Mouse (Mus musculus) gastrocnemius, adult 8-10 months (tissue): ENCODE results near the gene Macf1. TPM values are rescaled to one million over a fixed set of nuclear protein-coding genes. Genes with fewer than 3 reads are reported as not detected.
"Not testable (repeated sequence)": the region's sequence is repeated elsewhere in the genome, so short reads cannot be mapped to it uniquely, and the experiment has no call there.

Experiments used
- DNase-seq, 2 experiments: peaks; one replicate each; pipeline ENCODE4 v3.0.0; 2022; ENCODE audit warnings: low spot score in 2 of 2
- total RNA-seq, 4 experiments: library from RNA; stranded (reverse); gene quantifications; 2 replicates each; pipeline ENCODE4 v1.2.4; 2022

Gene Macf1
- total RNA-seq, 4 experiments from 2014 or later, result 49.5 to 63.7 (median 57.9) TPM

DNA sequence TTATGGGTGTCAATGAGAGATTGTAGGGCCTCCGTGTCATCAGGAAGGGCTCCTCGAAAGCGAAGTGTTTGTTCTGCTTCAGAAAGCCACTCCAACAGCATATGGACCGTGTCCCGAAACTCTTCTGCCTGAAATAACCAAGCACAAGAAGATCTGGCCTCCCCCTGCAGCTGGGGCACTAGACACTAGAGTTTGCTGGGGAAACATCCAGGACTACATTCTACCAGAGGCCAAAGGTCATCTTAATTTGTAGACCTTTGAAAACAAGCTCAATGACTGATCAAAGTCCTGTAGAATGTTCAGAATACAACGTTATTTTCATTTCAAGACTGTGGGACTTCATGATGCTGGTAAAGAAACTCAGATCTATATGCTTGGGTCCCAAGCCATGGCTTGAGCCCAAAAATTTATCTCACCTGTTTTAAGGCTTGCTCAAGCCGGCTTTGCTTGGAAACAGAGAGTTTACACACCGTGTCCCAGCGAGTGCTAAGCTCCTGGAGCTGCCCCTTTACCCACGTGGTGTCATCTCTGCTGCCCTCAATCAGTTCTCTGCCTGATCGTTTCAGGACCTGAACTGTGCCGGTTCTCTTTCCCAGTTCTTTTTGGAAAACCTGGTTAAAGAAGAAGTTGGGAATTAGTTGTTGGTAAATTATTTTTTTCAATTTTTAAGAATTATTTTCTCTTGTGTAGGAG, 309.7 kb downstream of the Macf1 start:
- no peak for DNase-seq

DNA sequence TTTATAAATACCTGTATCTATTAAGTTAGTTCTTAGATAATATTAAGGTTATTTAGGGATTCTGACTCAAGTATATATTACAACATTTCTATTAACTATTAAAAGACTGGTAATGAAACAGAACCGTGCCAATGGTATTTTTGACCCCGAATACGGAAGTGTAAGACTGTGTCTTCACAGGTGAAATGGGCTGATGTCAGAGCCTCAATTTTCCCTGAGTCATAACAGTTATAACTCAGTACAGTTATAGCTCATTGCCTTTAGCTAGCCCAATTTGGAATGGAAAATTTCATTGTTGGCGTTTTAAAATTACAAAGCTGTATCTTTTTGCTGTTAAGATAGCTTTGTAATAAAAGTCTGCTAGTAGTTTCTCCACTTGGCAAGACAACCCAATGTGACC, 320.6 kb downstream of the Macf1 start:
- DNase-seq, result no peak

DNA sequence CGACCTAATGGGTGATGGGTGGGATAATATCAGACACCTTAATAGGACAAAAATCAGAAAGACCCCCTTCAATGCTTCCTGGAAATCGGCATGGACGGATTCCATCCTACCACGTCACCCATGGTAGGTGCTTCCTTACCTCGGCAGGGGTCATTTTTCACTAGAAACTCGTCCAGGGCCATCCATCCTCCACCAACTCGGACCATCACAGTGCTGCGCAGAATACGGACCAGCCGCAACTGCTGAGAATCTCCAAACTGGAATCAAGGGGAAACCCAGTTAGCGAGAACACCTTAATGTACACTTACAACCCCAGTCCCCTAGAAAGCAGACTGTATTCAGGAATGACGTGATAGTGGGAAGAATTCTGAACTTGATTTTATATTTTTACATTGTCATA, 323.4 kb downstream of the Macf1 start:
- no peak for DNase-seq

DNA sequence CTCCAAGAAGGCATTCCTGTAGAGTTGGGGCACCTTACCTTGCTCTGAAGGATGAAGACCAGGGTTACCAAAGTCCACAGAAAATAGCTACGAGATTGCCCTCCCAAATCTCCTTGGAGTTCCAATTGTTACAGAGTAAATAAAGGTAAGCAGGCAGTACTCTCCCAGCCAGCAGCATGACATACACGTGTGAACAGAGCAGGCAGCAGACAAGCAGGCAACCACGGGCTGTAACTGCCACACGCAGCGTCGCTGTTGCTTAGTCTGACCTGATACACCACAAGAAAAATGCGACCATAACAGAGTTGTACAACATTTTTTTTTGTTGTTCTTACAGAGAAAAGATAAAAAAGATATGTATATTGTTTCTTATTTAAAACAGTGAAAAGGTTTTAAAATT, 325.5 kb downstream of the Macf1 start:
- no peak for DNase-seq

DNA sequence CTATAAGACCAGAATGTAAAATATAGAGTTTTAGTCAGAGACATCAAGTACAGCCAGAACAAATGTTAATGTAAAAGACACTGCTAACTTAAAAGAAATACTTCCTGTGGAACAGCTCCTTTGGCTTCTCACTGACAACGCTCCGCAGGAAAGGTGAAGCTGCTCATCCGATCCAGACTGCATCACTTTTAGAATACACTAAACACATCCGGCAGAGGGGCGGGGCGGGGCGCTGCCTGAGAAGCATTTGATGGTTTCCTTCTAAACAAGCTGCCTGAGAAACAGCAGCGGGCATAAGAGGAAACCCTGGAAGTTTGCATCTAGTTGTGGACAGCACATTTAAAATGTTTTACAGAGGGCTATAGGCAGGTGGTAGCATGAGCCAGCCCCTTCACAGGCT, 328.2 kb downstream of the Macf1 start:
- no peak for DNase-seq

DNA sequence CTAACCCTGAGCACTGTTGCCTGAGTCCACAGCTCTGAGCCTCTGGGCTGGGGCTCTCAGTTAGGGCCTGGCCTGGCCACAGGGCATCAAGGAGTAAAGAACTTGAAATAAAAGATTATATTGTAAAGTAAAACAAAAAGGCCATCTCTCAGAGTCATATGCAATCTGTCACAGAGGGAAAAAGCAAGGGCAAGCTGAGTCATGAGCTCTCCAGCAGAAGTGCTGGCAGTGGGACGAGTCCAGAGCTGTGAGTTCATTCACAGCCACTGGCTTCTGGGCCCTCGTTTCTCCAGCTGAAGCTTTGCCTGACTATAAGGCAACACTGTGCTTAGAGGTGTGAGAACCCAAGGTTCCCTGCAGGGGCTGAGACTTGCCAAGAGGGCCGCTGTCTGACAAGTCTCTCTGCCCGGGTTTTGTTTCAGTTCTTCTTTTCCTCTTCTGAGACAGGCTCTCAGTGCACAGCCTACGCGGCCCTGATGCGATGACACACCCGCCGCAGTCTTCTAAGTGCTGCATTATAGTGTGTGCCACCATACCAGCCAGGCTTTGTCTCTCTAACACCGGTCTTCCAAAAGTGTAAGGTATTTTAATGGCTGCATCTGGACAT, 330.8 kb downstream of the Macf1 start:
- DNase-seq, result no peak

DNA sequence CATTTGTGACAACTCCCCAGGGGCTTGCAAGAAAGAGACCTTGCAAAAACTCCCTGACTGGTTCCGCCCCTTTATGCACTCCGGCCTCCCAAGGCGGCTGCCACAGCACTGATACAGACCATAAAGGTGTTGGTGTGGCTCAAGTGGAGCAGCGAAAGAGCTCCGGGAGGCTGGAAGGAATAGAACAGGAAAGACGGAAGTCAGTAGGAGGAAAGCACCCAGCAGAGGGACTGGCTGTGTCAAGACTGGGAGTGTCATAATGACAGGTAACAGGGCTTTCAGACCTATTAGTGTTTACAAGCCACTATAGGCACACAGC, 340.7 kb downstream of the Macf1 start:
- no peak for DNase-seq

DNA sequence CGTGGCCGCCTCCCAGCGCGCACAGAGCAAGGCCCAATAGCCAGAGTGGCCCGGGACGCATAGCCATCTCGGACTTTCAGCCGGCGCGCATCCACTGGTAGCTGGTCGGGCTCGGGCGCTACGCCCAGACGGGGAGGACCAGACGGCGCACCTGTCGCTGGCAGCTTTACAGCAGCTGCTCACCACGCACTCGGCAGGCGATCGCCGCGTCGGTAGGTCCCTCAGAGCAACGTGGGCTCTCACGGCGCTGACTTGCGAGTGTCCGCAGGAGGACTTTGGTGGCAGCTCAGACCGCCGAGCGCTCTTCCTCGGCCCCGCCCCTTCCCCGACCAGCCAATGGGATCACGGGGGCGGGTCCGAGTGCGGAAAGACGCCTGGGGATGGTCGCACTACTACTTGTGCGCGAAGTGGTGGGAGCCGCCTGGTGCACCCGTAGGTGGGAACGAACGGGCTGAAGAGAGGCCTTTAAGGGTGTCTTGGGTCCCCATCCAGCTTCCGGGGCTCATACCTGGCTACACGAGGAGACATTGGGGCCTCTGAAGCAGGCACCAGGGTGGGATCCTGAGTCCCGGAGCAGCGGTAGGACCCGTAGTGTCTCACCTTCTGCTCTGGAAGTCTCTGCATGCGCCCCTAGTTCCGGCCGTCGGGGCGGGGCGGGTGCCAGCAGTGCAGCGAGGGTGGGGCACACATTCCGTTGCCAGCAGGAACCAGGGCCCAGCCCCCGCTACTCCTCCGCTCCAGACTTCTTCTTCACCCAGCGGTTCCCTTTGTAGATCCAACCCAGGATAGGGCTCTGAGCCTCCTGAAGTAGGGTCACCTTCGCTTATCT, 341.3 kb downstream of the Macf1 start, which contains the start of gene Bmp8a:
Gene Bmp8a, minus strand, starts transcription at position 611 of the 829 bp plus-strand sequence.
- peak; percentile 25 to 33 for DNase-seq

DNA sequence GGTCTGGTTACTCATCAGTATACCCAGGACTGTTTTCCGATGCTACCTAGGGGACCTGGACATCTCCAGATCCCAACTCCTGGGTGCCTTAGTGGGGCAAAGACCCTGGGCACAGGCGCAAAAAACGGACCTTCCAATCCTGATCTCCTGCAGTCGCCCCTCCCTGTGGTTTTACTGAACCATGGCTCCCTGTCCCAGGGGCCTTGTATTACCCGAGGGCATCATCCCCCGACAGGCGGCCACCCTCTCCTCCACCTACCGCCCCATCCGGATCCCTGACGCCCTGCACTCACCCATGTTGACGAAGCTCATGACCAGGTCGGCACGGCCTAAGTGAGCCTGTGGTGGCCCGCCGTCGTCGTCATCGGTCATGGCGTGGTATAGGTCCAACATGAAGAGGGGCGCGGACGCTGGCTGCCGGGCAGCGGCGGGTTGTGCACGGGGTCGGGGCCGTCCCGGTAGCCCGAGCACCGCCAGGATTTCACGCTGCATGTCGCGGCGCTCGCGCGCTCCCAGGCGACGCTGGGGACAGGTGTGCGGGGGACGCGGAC, 342.0 kb downstream of the Macf1 start:
- DNase-seq, result no peak

DNA sequence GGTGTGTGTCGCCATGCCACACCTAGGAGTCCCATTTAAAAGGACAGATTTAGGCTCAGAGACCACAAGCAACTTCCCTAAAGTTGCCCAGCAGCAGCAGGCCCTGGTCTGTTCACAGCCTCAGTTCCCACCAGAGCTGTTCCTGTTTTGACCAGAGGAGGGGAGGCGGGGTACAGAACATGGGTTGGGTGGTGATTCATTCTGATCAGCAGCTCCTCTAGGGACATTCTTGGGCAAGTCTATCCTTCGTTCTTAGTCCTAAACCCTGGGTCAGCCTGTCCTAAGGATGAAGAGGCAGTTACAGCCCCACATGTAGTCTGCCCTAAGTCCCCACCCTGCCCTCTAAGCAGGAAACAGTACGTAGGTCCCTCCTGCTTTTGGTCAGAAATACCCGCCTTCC, 343.9 kb downstream of the Macf1 start:
- DNase-seq, result no peak

DNA sequence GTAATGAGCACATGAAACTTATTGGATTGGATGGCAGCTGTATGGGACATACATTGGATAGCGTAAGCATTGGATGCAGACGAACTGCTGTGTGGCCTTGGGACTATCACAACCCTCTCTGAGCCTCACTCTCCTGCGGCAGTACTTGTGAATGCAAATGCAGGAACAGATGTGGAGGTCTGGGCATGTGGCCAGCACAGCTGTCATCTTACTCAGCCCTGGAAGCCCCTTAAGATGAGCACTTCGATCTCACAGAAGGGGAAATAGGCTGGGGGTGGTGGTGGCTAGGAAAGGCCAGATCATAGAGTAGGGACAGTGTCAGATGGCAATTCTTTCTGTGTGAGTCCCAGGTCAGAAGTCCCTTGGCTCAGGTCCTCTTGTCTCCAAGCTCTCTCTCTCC, 346.5 kb downstream of the Macf1 start:
- no peak for DNase-seq

DNA sequence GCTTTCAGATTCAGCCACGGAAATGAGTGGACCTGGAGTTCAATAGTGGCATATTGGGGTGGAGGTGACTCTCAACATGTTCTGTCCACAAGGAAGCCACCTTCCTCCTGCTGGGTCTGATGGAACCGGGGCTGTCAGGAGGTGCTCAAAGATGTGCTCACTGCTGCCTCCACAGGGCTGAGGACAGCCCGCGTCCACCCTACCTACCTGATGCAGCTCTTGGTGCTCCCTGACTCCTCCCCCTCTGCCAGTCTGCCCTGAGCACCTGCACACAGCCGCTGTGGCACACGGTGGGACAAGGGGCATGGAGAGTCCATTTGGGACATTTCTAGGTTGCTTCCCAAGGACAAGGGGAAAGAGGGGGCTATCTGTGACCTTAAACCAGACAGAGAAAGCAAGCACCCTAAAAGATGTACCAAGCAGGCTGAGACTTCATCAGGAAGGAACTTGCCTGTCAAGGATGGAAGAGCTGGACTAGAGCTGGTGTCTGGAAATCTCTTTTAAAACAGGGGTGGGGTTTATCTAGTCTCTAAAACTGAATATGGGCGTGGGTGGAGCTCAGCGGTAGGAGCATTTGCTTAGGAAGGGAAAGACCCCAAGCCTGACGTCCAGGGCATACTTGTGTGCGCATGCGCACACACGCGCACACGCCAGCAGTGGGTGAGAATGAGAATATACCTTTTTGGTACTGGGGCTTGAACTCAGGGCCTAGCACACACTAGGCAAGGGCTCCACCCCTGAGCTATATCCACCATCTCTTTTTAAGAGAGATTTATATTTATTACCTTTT, 348.2 kb downstream of the Macf1 start:
- no peak for DNase-seq

DNA sequence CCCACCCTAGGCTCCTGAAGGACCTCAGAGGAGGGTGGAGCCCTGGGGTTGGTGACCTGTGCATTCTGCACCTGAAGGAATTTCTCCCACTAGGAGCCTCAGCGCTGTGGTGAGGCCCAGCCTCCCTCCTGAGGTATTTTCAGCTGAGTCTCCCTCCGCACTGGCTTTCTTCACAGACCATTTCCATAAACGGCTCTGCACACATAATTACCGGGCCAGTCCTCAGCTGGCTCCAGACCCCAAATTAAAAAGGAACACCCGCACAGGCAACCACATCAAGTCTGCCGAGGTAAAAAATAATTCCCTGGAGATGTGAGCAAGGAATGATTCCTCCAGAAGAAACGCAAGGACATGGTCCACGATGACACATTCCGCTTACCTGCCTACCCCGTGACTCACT, 348.9 kb downstream of the Macf1 start:
- DNase-seq, result not testable (repeated sequence)

DNA sequence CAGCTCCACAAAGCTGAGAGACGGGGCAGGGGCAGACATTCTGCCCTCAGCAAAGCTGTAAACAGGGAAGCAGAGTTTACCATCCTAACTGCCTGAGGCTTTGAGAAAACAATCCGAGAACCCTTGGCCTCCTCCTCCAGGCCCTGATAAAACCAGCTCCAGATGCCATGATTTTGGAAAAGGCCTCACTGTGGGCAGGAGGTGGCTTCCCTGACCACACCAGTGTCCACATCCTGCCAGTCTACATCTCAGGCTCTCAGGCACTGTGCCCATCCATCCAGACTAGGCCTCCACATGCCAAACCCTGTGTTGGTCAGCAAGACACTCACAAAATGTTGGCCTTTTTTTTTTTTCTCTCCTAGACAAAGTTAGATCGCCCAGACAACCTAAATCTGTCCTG, 350.0 kb downstream of the Macf1 start:
- no peak for DNase-seq

DNA sequence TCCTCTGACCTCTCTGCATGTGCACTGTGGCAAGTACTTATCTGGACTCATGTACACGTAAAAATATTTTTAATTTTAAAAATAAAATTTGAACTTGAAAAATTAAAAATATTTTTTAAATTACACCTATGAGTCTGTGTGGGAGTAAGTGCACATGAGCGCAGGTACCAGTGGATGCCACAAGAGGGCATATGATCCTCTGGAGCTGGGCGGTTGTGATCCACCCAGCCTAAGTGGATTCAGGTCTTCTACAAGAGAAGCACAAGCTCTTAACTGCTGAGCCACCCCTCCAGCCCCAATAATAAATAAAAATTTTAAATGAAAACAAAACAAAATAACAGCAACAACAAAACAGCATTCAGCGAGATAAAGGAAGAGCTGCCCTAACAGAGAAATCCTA, 351.0 kb downstream of the Macf1 start:
- no peak for DNase-seq

DNA sequence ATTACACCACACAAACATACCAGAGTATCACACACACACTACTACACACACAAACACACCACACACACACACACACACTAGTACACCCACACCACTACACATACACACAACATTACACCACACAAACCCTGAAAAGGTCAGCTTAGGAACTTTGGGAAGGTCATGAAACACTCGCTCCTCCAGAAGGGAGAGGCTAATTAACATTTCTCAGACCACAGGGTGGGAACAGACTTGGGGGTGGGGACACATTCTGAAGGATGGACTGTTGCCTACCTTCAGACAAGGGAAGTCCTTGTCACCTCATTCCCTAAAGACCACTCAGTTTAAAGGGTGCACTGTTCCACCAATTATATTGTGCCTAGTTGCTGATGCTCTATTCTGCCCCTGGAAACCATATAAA, 352.2 kb downstream of the Macf1 start:
- DNase-seq, result not testable (repeated sequence)

DNA sequence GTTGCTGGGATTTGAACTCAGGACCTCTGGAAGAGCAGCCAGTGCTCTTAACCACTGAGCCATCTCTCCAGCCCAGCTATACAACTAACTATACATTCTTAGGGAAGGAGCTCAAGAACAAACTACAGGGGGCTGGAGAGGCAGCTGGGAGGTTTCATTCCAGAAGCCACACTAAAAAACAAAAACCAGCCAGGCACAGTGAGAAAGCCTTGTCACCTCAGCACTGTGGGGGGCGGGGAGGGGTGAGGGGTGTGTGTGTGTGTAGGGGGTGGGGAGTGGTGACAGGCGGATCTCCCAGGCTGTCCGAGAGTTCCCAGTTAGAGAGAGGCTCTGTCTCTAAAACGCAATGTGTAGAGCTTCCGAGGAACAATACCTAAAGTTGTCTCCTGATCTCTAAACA, 352.8 kb downstream of the Macf1 start:
- DNase-seq, result no peak

DNA sequence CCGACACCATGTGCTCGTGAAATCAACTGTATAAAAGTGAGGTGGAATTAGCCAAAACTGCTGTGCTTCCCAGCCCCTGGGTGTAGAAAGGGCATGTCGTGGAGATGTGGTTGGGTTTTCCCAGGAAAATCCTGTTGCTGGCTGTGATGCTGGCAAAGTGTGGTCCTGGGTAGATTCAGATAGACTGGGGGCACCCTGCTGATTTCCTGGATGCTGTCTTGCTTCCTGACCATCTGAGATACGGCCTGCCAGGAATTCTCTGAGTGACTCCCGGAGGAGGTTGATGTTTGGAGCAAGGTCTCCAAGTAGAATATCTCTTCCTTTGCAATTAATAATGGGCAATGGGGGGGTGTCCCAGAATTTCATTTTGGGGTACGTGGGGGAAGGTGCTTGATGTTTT, 355.2 kb downstream of the Macf1 start:
- no peak for DNase-seq

DNA sequence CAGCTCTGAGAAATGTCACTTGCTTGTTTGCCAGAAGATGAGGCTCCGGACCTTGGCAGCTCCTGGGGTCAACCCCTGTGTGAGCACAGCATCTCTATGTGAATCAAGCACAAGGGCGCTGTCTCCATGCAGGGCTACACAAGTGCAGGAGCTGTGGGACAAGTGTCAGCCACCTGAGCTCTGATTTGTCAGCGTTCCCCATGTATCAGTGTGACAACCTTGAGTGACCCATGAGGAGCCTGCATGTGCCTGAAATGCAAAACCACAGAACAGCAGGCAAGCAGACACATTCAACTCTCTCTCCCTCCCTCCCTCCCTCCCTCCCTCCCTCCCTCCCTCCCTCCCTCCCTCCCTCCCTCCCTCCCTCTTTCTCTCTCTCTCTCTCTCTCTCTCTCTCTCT, 356.5 kb downstream of the Macf1 start:
- no peak for DNase-seq

DNA sequence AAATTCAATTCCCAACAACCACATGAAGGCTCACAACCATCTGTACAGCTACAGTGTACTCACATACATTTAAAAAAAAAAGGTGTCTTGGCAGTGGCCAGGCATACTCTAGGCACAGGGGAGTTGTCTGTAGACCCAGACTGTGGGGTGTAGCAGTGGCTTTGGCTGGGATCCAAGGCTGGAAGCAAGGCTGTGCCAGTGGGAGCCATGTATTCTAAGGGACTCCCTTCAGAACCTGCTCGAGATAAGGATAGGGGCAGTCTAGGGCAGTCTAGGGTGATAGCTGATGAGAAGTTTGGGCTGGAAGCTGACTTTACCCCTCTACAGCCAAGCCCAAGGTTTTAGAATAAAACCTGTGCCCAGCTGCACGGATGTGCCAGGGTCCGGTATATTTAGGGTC, 358.1 kb downstream of the Macf1 start:
- DNase-seq, result no peak

DNA sequence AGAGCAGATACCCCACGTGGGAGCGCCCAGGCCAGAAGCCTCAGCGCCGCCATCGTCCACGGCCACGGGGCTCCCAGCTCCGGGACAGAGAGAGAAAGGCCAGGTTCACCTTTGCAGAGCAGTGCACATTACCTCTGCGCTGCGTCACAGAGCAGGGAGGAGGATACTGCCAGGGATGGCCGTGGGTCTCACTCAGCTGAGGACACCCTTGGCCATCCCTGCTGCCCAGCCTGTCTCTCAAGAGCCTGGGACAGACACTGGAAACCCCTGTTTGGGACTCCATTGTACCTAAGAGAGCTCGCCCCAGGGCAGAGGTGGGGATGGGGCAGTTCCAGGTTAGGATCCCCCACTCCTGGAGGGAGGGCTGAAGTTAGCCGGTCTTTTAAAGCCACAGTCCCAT, 360.6 kb downstream of the Macf1 start, which contains the start of gene Oxct2a:
Gene Oxct2a, minus strand, starts transcription at position 101 of the 400 bp plus-strand sequence.
- no peak for DNase-seq
